Mouse (Mus musculus): ENCODE data around the gene Lenep. TPM values are rescaled to one million over a fixed set of nuclear protein-coding genes. Genes with fewer than 3 reads are reported as not detected.

The Lenep gene
- total RNA-seq, 2 experiments from 2014 or later: 3.7 to 5.0 TPM

- DNase-seq (ENCODE audit: extremely low spot score in 1 of 2, low spot score in 1 of 2): no peak
Measured at GRCm38 (mm10) chr3:89381233-89381632, 21.4 kb downstream of the Lenep start.

GRCm38 (mm10) chr3:89380711-89381110 is 21.9 kb downstream of the Lenep start:
- DNase-seq (ENCODE audit: extremely low spot score in 1 of 2, low spot score in 1 of 2): no peak

GRCm38 (mm10) chr3:89380291-89380690 is 22.3 kb downstream of the Lenep start:
- no peak for DNase-seq (ENCODE audit: extremely low spot score in 1 of 2, low spot score in 1 of 2)

GRCm38 (mm10) chr3:89379388-89380131 is 23.0 kb downstream of the Lenep start:
- DNase-seq (ENCODE audit: extremely low spot score in 1 of 2, low spot score in 1 of 2): no peak

- peak; percentile 64 to 75 for DNase-seq (ENCODE audit: extremely low spot score in 1 of 2, low spot score in 1 of 2)
Measured at GRCm38 (mm10) chr3:89378394-89379067, 24.1 kb downstream of the Lenep start.

GRCm38 (mm10) chr3:89377831-89378230 is 24.8 kb downstream of the Lenep start:
- no peak for DNase-seq (ENCODE audit: extremely low spot score in 1 of 2, low spot score in 1 of 2)

- DNase-seq (ENCODE audit: extremely low spot score in 1 of 2, low spot score in 1 of 2): no peak
Measured at GRCm38 (mm10) chr3:89373581-89374231, 28.9 kb downstream of the Lenep start.

- no peak for DNase-seq (ENCODE audit: extremely low spot score in 1 of 2, low spot score in 1 of 2)
Measured at GRCm38 (mm10) chr3:89367338-89367737, 35.3 kb downstream of the Lenep start.

- no peak for DNase-seq (ENCODE audit: extremely low spot score in 1 of 2, low spot score in 1 of 2)
Measured at GRCm38 (mm10) chr3:89365486-89366414, 36.8 kb downstream of the Lenep start.

GRCm38 (mm10) chr3:89365153-89365485 is 37.5 kb downstream of the Lenep start, which contains the start of gene Dcst1:
TSS of gene Dcst1 (minus strand) at chr3:89365253.
- DNase-seq (ENCODE audit: extremely low spot score in 1 of 2, low spot score in 1 of 2): no peak

GRCm38 (mm10) chr3:89364631-89365030 is 38.0 kb downstream of the Lenep start:
- no peak for DNase-seq (ENCODE audit: extremely low spot score in 1 of 2, low spot score in 1 of 2)

GRCm38 (mm10) chr3:89361675-89362074 is 40.9 kb downstream of the Lenep start, which contains the start of gene Dcst2:
TSS of gene Dcst2 (plus strand) at chr3:89361975.
- DNase-seq (ENCODE audit: extremely low spot score in 1 of 2, low spot score in 1 of 2): no peak

- no peak for DNase-seq (ENCODE audit: extremely low spot score in 1 of 2, low spot score in 1 of 2)
Measured at GRCm38 (mm10) chr3:89360237-89360636, 42.4 kb downstream of the Lenep start.

GRCm38 (mm10) chr3:89359630-89360029 is 43.0 kb downstream of the Lenep start:
- no peak for DNase-seq (ENCODE audit: extremely low spot score in 1 of 2, low spot score in 1 of 2)

- no peak for DNase-seq (ENCODE audit: extremely low spot score in 1 of 2, low spot score in 1 of 2)
Measured at GRCm38 (mm10) chr3:89356029-89356428, 46.6 kb downstream of the Lenep start.

GRCm38 (mm10) chr3:89355512-89355902 is 47.1 kb downstream of the Lenep start:
- no peak for DNase-seq (ENCODE audit: extremely low spot score in 1 of 2, low spot score in 1 of 2)

- peak; percentile 83 to 96 for DNase-seq (ENCODE audit: extremely low spot score in 1 of 2, low spot score in 1 of 2)
Measured at GRCm38 (mm10) chr3:89354816-89355511, 47.6 kb downstream of the Lenep start.

- DNase-seq (ENCODE audit: extremely low spot score in 1 of 2, low spot score in 1 of 2): no peak
Measured at GRCm38 (mm10) chr3:89351271-89351670, 51.3 kb downstream of the Lenep start.

All from layer of hippocampus, postnatal 25 days (tissue).